Mouse (Mus musculus): ENCODE measurements around the gene Sf3b3. TPM values are rescaled to one million over a fixed set of nuclear protein-coding genes. Genes with fewer than 3 reads are reported as not detected.
"Not testable (repeated sequence)": the region's sequence is repeated elsewhere in the genome, so short reads cannot be mapped to it uniquely, and the experiment has no call there.

Gene Sf3b3
- total RNA-seq, 1 experiment from 2014 or later: 205 TPM

DNA sequence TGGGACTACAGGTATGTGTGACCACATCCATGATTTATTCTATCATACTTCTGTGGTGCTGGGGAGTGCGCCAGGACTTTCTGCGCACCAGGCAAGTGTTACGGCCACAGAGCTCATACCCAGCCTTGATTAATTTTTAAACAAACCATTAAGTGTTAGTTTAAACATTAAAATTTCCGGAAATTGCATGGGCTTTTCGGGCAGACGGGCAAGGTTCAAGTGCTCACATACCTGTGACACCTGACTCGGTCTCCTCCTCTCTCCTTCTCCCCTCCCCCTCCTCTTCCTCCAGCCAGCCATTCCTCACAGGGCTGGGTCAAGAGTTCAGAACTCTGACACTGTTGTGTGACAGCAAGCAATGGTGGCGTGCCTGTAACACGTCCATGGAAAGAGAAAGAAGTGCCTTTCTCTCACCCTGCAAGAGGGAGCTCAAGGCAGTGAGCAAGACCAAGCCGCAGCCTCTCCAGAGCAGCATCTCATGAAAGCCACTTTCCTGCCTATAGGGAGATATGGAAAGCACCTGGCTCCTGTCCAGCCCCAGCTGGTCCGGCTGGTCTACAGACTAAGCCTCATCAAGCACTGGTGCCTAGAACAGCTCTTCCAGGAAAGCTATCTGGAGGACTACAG is 53.9 kb downstream of the Sf3b3 start:
- no peak for ATAC-seq (replicated peaks in 1 of 2; ENCODE audit: insufficient read depth in 1 of 2, low FRiP score in 2 of 2, low TSS enrichment in 1 of 2, low read depth in 1 of 2, poor library complexity in 2 of 2, severe bottlenecking in 2 of 2)

DNA sequence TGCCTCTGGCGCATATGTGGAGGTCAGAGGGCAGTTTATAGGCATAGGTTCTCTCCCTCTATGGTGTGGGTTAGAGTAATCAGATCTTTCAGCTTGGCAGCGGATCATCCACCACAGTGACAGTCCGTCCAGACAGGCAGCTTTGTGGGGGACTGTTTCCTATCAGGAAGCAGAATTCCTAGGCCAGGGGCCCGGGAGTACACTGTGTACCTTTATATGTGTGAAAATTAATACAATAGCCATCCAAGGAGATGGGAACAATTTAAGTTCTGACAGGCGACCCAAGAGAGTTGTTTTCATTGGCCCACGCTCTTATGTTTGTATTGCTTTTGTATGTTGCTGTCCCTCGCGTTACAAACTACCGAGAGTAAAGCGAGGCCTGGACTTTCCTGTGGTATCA is 55.4 kb downstream of the Sf3b3 start:
- no peak for ATAC-seq (replicated peaks in 1 of 2; ENCODE audit: insufficient read depth in 1 of 2, low FRiP score in 2 of 2, low TSS enrichment in 1 of 2, low read depth in 1 of 2, poor library complexity in 2 of 2, severe bottlenecking in 2 of 2)

DNA sequence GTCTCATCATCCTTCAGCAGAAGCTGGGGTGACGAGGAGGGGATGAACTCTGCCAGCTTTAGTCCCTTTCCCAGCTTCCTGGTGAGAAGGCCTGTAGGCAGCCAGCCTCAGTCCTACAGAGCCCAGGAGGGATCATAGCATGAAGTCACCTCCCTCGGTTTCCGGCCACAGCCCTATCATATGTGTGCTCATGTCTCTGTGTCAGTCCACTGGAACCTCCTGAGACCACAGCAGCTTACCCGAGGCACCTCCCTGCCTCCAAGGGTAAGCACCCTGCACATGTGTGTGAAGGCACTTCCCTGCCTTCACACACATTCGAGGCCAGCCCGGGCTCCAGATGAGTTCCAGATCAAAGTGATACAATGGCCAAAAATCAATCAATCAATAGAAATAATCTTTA is 56.3 kb downstream of the Sf3b3 start:
- no peak for ATAC-seq (replicated peaks in 1 of 2; ENCODE audit: insufficient read depth in 1 of 2, low FRiP score in 2 of 2, low TSS enrichment in 1 of 2, low read depth in 1 of 2, poor library complexity in 2 of 2, severe bottlenecking in 2 of 2)

DNA sequence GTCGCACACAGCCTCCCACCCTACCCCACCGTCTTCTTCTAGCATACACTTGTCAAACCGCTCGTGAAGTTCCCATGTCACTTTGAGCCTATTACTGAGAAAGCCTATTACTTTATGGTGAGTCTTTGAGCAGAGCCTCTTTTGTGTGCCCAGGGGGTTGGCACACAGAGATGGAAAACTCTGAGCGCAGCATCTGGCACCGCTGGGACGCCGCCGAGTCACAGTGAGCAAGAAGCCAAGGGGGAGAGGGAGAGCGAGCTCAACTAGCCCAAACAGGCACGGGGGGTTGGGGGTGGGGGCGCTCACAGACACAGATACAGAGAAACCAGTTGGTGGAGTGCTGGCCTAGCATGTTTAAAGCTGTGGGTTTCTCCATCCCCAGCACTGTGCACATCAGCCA is 57.0 kb downstream of the Sf3b3 start:
- ATAC-seq (replicated peaks in 1 of 2; ENCODE audit: insufficient read depth in 1 of 2, low FRiP score in 2 of 2, low TSS enrichment in 1 of 2, low read depth in 1 of 2, poor library complexity in 2 of 2, severe bottlenecking in 2 of 2): no peak

DNA sequence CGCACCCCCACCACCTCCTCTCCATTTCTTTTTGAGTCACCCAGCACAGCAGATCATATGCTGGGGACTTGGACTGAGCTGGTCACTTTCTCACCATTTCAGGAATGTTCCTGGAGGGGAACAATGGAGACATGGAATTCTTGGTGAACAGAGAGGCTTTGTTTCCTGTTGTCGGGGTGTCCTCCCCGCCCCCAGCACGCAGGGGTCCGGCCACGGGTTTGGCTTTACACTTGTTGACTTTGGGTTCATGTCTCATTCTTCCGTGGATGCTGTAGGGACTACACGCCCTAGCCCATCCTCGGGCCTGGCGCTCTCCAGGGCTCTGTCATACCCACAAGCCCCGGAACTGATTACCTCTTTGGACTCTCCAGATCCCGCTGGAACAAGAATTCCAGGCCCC is 57.6 kb downstream of the Sf3b3 start:
- no peak for ATAC-seq (replicated peaks in 1 of 2; ENCODE audit: insufficient read depth in 1 of 2, low FRiP score in 2 of 2, low TSS enrichment in 1 of 2, low read depth in 1 of 2, poor library complexity in 2 of 2, severe bottlenecking in 2 of 2)

DNA sequence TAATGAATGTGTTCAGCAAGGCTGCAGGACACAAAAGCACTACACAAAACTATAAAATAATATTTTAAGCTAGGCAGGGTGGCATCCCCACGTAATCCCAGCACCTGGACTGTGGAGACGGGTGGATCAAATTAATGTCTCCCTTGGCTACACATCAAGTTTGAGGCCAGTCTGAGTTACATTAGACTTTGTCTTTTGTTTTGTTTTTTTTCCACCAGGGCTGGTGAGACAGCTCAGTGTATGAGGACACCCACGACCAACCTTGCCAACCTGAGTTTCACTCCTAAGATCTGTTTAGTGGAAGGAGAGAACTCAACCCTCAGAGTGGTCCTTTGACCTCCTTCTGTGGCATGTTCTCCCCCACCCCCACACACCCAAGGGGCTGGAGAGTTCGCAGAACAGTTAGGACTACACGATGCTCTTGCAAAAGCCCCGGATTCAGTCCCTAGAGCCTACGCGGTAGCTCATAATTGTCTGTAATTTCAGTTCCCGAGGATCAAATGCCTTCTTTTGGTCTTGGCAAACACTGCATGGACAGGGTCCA is 59.1 kb downstream of the Sf3b3 start:
- ATAC-seq (replicated peaks in 1 of 2; ENCODE audit: insufficient read depth in 1 of 2, low FRiP score in 2 of 2, low TSS enrichment in 1 of 2, low read depth in 1 of 2, poor library complexity in 2 of 2, severe bottlenecking in 2 of 2): no peak

DNA sequence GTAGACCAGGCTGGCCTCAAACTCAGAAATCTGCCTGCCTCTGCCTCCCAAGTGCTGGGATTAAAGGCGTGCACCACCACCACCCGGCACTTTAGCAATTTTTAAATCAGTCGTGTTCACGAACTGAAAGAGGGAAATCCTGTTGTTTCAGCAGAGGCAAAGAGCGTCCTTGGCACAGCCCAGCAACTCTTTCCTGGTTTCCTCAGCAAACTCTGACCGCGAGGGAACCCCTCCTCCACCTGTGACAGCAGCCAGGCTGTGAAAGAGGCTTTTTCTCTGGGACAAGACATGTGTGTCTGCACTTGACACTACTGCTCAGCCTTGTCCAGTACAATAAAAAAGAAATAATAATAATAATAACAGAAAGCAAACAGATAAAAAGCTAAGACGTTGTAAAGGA is 59.7 kb downstream of the Sf3b3 start:
- no peak for ATAC-seq (replicated peaks in 1 of 2; ENCODE audit: insufficient read depth in 1 of 2, low FRiP score in 2 of 2, low TSS enrichment in 1 of 2, low read depth in 1 of 2, poor library complexity in 2 of 2, severe bottlenecking in 2 of 2)

DNA sequence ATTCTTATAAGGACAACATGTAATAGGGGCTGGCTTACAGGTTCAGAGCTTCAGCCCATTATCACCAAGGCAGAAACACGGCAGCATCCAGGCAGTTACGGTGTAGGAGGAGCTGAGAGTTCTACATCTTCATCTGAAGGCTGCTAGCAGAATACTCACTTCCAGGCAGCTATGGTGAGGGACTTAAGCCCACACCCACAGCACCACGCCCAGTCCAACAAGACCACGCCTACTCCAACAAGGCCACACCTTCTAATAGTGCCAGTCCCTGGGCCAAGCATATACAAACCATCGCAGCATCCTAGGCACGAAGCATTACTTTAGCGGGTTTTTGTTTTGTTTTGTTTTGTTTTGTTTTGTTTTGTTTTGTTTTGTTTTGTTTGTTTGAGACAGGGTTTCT is 60.1 kb downstream of the Sf3b3 start:
- ATAC-seq (replicated peaks in 1 of 2; ENCODE audit: insufficient read depth in 1 of 2, low FRiP score in 2 of 2, low TSS enrichment in 1 of 2, low read depth in 1 of 2, poor library complexity in 2 of 2, severe bottlenecking in 2 of 2): not testable (repeated sequence)

DNA sequence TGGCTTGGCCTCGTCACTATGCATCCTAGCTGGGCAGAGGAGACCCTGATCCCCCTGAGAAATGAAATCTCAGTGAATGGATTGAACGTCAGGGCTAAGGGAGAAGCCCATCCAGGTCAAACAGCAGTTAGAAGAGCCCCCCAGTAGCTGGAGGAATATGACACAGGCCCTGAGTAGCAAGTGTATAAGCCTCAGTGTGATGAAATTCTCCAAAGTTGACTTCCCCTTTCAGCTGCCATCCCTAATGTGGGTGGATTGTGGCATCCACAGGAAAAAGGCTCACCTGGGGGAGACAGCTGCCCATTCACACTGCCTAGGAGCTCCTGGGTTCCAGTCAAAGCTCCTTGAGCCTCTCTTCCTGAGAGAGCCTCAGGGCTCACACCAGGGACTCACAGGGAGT is 61.2 kb downstream of the Sf3b3 start:
- ATAC-seq (replicated peaks in 1 of 2; ENCODE audit: insufficient read depth in 1 of 2, low FRiP score in 2 of 2, low TSS enrichment in 1 of 2, low read depth in 1 of 2, poor library complexity in 2 of 2, severe bottlenecking in 2 of 2): peak in 1 of 2 experiments; percentile 42; a peak in 1 of 4 replicates

DNA sequence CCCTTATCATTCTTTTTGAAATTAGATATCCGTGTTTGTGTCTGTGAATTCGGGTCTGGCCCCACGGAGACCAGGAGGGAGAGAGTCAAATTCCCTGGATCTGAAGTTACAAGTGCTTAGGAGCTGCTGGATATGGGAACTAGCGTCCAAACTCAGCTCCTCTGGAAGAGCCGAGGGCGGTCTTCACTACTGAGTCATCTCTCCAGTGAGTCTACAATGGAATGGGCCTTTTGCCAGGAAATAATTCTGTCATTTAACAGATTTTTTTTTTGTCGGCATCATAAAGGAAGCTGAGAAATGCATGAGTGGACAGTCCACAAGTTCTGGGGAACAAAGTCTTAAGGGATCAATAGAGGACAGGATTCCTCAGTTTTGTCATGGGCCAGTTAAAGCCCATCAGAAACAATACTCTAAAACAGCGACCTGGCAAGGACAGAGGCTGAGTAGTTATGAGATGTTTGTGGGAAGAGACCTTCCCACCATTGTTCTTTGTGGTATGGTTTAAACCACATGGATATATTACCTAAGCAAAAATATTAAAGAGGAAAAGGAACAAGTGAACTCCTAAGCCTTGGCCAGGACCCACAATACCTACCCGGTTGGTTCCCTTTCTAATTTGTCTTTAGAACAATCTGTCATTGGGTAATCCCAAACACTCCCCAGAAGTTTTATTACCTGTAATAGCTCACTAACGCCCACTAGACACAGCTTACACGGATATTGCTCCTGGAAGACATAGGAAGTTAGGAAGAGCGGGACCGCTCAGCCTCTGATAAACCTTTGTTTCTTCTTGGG is 66.5 kb downstream of the Sf3b3 start:
- ATAC-seq (replicated peaks in 1 of 2; ENCODE audit: insufficient read depth in 1 of 2, low FRiP score in 2 of 2, low TSS enrichment in 1 of 2, low read depth in 1 of 2, poor library complexity in 2 of 2, severe bottlenecking in 2 of 2): no peak

DNA sequence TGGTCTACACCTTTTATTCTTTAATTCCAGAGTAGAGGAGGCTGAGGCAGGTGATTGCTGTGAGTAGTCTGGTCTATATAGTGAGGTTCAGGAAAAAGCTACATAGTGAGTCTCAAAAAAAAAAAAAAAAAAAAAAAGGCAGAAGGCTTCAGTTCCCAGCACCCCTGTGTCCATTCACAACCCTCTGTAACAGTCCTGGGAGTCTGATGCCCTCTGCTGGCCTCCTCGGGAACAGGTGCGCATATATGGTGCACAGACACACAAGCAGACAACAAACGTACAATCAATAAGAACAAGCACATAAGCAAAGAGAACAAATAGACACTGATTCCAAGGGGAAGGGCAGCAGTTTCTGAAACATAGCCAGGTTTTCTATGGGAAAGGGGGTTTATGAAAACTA is 70.3 kb downstream of the Sf3b3 start:
- ATAC-seq (replicated peaks in 1 of 2; ENCODE audit: insufficient read depth in 1 of 2, low FRiP score in 2 of 2, low TSS enrichment in 1 of 2, low read depth in 1 of 2, poor library complexity in 2 of 2, severe bottlenecking in 2 of 2): no peak

DNA sequence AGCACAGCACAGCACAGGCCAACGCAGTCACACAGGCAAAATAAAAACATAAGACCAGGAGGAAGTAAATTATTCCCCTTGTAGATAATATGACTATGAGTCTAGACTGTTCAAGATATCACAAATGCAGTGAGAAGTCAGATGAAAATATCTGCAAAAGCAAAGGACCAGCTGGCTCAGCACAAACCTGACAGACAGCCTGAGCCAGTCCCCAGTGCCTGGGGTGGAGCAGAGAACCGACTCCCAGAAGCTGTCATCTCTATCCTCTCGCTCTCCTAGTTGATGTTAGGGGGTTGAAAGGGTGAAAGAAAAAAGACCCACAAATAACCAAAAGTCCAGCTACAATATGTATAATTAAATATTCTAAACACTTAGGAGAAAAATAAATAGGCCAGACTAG is 70.9 kb downstream of the Sf3b3 start:
- no peak for ATAC-seq (replicated peaks in 1 of 2; ENCODE audit: insufficient read depth in 1 of 2, low FRiP score in 2 of 2, low TSS enrichment in 1 of 2, low read depth in 1 of 2, poor library complexity in 2 of 2, severe bottlenecking in 2 of 2)

DNA sequence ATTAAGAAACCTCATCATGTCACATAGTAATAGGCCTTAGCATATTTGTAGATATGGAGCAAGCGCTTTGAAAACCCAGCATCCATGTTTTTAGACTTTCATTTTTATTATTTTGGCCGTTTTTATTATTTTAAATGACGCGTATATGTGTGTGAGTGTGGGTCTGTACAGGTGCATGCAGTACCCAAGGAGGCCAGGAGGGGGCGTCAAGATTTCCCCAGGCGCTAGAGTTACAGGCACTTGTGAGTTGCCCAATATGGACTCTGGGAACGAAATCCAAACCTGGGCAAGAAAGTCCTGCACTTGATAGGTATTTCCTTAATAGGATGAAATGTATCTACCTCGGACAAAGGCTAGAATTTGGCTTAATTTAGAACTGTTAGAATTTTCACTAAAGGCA is 71.3 kb downstream of the Sf3b3 start:
- no peak for ATAC-seq (replicated peaks in 1 of 2; ENCODE audit: insufficient read depth in 1 of 2, low FRiP score in 2 of 2, low TSS enrichment in 1 of 2, low read depth in 1 of 2, poor library complexity in 2 of 2, severe bottlenecking in 2 of 2)

DNA sequence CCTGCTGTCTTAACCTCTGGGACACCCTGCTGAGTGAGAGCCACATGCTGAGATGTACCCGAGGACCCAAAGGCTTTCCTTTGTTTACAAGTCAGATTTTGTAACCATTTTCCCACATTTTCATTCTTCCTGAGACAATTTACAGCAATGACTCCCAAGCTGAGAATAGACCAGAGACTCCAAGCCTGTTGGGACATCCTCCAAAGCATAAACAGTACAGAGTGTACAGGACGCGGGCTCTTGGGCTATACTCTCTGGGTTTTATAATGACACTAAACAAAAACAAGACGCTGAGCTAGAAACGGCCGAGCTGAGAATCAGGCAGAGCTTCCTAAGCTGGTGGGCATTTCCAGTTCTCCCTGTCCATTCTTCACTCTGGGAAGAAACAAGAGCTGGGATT is 71.9 kb downstream of the Sf3b3 start:
- ATAC-seq (replicated peaks in 1 of 2; ENCODE audit: insufficient read depth in 1 of 2, low FRiP score in 2 of 2, low TSS enrichment in 1 of 2, low read depth in 1 of 2, poor library complexity in 2 of 2, severe bottlenecking in 2 of 2): no peak

DNA sequence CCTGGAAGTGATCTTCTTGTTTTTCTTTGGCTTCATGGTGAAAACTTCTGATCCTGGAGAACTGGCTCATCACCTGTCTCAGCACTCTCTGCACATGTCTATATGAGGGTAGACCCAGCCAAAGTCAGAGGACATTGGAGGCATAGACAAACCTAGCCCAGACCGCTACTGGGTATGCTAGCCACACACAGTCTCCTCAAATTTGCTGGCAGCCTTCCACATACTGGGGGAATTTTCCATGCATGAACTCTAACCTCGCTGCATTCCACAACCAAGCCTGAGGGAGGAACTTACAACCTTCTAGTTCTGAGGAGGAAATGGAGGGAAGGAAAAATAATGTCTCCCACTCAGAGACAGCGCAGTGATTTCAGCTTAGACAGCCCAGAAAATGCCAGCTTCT is 72.5 kb downstream of the Sf3b3 start:
- ATAC-seq (replicated peaks in 1 of 2; ENCODE audit: insufficient read depth in 1 of 2, low FRiP score in 2 of 2, low TSS enrichment in 1 of 2, low read depth in 1 of 2, poor library complexity in 2 of 2, severe bottlenecking in 2 of 2): no peak

DNA sequence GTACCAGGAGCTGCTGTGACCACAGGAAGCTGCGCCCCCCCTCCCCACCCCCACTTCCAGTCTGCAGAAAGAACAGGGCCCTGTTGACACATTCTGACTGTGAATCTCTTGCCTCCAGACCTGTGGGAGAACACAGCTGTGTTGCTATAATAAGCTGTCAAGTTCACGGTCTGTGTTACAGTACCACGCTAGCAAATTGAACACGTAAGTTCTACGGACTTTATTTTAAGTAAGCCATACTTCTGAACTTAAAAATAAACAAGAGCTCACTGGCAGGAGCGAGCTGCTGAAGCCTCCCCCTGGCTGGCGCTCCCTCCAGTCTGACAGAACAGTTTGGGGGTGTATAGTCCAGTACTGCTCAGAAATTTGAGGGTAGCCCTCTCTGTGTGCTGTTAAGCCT is 74.1 kb downstream of the Sf3b3 start:
- no peak for ATAC-seq (replicated peaks in 1 of 2; ENCODE audit: insufficient read depth in 1 of 2, low FRiP score in 2 of 2, low TSS enrichment in 1 of 2, low read depth in 1 of 2, poor library complexity in 2 of 2, severe bottlenecking in 2 of 2)

DNA sequence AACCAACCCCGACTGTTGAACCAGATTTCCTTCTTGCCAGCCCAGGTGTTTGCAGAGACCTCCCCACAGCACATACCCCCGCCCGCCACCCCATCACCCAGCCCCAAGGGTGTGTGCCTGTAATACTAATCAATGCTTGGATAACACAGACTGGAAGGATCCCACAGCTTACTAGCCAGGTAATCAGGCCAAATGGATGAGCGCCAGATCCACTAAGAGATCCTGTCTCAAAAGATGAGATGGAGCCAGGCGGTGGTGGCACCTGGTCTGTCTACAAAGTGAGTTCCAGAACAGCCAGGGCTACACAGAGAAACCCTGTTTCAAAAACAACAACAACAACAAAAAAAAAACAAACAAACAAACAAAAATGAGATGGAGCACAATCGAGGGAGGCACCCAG is 79.3 kb downstream of the Sf3b3 start:
- no peak for ATAC-seq (replicated peaks in 1 of 2; ENCODE audit: insufficient read depth in 1 of 2, low FRiP score in 2 of 2, low TSS enrichment in 1 of 2, low read depth in 1 of 2, poor library complexity in 2 of 2, severe bottlenecking in 2 of 2)

DNA sequence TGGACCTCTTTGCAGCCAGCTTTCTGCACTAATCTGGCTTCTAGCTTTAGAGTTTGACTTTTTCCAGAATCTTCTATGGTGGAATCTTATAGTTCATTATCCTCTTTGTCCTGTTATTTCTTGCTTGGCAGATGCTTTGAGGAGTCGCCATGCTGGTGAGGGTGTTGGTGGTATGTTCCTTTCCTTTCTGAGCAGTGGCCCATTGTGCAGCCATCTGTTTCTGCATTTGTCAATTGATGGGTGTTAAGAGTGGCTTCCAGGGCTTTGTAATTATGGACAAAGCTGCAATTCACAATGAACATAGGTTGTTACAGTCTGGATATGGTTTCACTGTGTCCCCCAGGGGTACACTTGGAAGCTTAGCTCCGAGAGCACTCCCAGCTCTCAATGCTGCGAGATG is 81.9 kb downstream of the Sf3b3 start:
- no peak for ATAC-seq (replicated peaks in 1 of 2; ENCODE audit: insufficient read depth in 1 of 2, low FRiP score in 2 of 2, low TSS enrichment in 1 of 2, low read depth in 1 of 2, poor library complexity in 2 of 2, severe bottlenecking in 2 of 2)

DNA sequence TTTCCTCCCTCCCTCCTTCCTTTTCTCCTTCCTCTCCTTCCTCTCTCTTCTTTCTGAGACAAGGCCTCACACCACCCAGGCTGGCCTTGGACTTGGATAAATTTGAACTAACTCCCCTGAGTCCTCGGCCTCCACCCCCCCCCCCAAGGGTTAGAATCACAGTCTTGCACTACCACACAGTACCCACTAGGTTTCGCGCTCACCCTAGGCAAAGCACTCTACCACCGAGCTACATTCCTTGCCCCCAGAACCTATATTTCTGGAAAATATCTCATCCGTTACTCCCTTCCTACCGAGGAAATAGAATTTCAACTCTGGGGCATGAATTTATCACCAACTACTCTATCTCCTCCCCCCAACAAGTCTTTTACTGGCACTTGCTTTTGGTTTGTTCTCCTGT is 84.6 kb downstream of the Sf3b3 start:
- ATAC-seq (replicated peaks in 1 of 2; ENCODE audit: insufficient read depth in 1 of 2, low FRiP score in 2 of 2, low TSS enrichment in 1 of 2, low read depth in 1 of 2, poor library complexity in 2 of 2, severe bottlenecking in 2 of 2): no peak

Measured in hematopoietic stem cell, adult 5-6 weeks (primary cell).